Mouse (Mus musculus) midbrain, postnatal 0 days (tissue): ENCODE measurements at regions not wholly inside any gene's neighbourhood (a gene's known extent, or its start where the extent isn't known, plus 50 kb on each side); places are given as distances from the start of the nearest gene placed in this dataset.

ENCODE experiments used
- ATAC-seq: fragments of 200-750 bp; cut with Nextera tagmentation; 2 replicates; pipeline ENCODE4 v1.8.0; 2017; ENCODE audit warnings: moderate number of reproducible peaks, mild to moderate bottlenecking, moderate TSS enrichment, moderate library complexity; ENCODE audit not compliant: low FRiP score
- DNase-seq: peaks from one replicate; pipeline ENCODE4 v3.0.0-alpha.2; 2015; ENCODE audit warnings: low spot score
- H3K27ac ChIP-seq: fragments of 300-500 bp; sonication (generic); 2 replicates; pipeline ENCODE4 v1.5.1; 2014; ENCODE audit warnings: low read depth, mild to moderate bottlenecking, low read length, mixed read lengths
- H3K27me3 ChIP-seq: fragments of 300-500 bp; sonication (generic); 2 replicates; pipeline ENCODE4 v1.6.1; 2014; ENCODE audit warnings: low read length, control low read depth, mixed read lengths; ENCODE audit not compliant: insufficient read depth
- H3K36me3 ChIP-seq: fragments of 300-500 bp; sonication (generic); 2 replicates; pipeline ENCODE4 v1.6.1; 2014; ENCODE audit warnings: low read length, control low read depth, mixed read lengths; ENCODE audit not compliant: insufficient read depth
- H3K4me1 ChIP-seq: fragments of 300-500 bp; sonication (generic); 2 replicates; pipeline ENCODE4 v1.6.1; 2014; ENCODE audit warnings: mild to moderate bottlenecking, control low read depth, antibody characterized with exemption, low read length, mixed read lengths; ENCODE audit not compliant: insufficient read depth
- H3K4me2 ChIP-seq: fragments of 300-500 bp; sonication (generic); 2 replicates; pipeline ENCODE4 v1.6.1; 2014; ENCODE audit warnings: low read depth, mild to moderate bottlenecking, low read length, mixed read lengths; ENCODE audit not compliant: poor library complexity, severe bottlenecking
- H3K4me3 ChIP-seq: fragments of 300-500 bp; sonication (generic); 2 replicates; pipeline ENCODE4 v1.5.1; 2014; ENCODE audit warnings: low read depth, mild to moderate bottlenecking, low read length, moderate library complexity
- H3K9ac ChIP-seq: fragments of 300-500 bp; sonication (generic); replicated peaks from 2 replicates; pipeline ENCODE4 v1.6.1; 2014; ENCODE audit warnings: mild to moderate bottlenecking, low read length, moderate library complexity, mixed read lengths; ENCODE audit not compliant: poor library complexity, severe bottlenecking
- H3K9me3 ChIP-seq: fragments of 300-500 bp; sonication (generic); 2 replicates; pipeline ENCODE4 v1.6.1; 2016; ENCODE audit warnings: low read length, control low read depth
- CTCF ChIP-seq: IDR thresholded peaks from 2 replicates; pipeline ENCODE4 v1.5.1; 2016; ENCODE audit warnings: antibody characterized with exemption, mild to moderate bottlenecking
- WGBS: fragments of 180-500 bp; shearing (Covaris S2); extraction: QIAGEN DNeasy Blood & Tissue Kit; methylation state at CpG from one replicate; pipeline ENCODE4 v1.1.7; 2014; 5-methylcytosine and 5-hydroxymethylcytosine counted together

DNA sequence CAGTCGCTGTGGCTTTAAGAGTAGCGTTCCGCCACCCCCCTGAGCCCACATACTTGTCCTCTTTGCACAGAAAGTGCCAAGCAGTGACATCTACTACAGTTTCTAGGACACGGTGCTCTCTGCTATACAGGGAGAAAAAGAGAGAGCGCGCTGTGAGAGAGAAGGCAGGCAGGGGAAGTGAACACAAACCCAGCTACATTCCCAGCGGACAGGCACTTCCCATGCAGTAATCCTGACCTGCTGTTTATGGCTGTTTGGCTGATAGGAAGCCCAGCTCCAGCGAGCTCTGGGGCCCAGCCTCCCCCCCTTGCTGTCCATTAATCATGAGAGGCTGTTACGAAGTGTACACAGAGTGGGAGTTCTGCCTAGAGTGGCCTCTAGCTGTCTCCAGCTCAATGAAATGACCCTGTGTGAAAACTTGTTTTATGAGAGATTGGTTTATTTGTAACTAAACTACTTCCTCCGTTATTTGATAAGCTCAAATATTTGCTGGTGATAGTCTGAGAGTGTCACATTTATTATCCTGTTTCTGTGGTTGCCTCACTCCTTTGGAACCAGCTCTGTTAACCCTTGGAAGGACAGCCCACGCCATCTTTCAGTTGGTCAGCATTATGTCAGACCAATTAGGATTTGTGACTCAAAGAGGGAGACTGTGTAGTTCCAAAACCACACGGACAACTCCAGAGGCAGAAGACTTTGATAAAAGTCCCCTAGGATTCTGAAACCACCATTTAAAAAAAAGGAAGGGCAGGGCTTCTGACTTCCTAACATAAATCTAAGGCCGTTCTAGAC, 164.2 kb downstream of the Spry2 start:
- H3K27ac ChIP-seq = peak overlapping the region; percentile 68
- no peaks in the 10 kb centered on the region for H3K36me3 ChIP-seq
- H3K9ac ChIP-seq = peak overlapping the region; percentile 9; the same call in 1 of the 2 replicates
- ATAC-seq = peak; percentile 91
- 2% methylated on average over 13 of the region's 13 CpGs for WGBS
- peak overlapping the region; percentile 28 for H3K4me3 ChIP-seq
- H3K27me3 ChIP-seq = no peaks in the 10 kb centered on the region
- H3K4me2 ChIP-seq = peak overlapping the region; percentile 44
- peak; percentile 95 for DNase-seq
- no peaks in the 10 kb centered on the region for H3K9me3 ChIP-seq
- 0 out of 2 replicates have a peak, but pooled peaks cover 5% of the 10 kb centered on the region for H3K4me1 ChIP-seq
- peak; percentile 55 for TF ChIP-seq CTCF

- ATAC-seq = no peak
- Histone ChIP-seq H3K4me2 (peak overlapping the region; percentile 26), H3K36me3 (no peaks in the 10 kb centered on the region), H3K4me1 (0 out of 2 replicates have a peak, but pooled peaks cover 5% of the 10 kb centered on the region), H3K27ac (no peak overlapping the region), H3K4me3 (no peak overlapping the region), H3K27me3 (no peaks in the 10 kb centered on the region), H3K9ac (no peak overlapping the region), H3K9me3 (no peaks in the 10 kb centered on the region)
- TF ChIP-seq CTCF = no peak
- 18% methylated on average over 4 of the region's 4 CpGs for WGBS
- DNase-seq = peak; percentile 50
Measured at GRCm38 (mm10) chr14:105730786-105731185, 165.8 kb downstream of the Spry2 start.

DNA sequence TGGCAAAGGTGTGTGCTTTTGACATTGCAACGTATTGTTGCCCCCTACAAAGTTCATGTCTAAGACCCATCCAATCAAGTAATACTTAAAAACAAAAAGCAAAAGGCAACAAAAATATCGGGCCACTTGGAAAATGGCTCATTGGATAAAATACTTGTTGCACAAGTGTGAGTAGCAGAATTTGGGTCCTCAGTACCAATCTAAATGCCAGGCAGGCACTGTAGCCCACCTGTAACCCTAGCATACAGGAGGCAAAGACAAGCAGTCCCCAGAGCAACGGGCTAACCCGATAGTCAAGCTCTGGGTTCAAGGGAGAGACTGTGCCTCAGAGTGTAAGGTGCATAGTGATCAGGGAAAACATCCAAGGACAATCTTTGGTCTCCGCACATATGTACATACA, 167.8 kb downstream of the Spry2 start:
- no peak for DNase-seq
- TF ChIP-seq CTCF = no peak
- ATAC-seq = no peak
- Histone ChIP-seq H3K4me1 (0 out of 2 replicates have a peak, but pooled peaks cover 5% of the 10 kb centered on the region), H3K9ac (no peak overlapping the region), H3K27ac (no peak overlapping the region), H3K4me3 (no peak overlapping the region), H3K27me3 (no peaks in the 10 kb centered on the region), H3K9me3 (no peaks in the 10 kb centered on the region), H3K4me2 (no peak overlapping the region), H3K36me3 (no peaks in the 10 kb centered on the region)
- WGBS = 93% methylated on average over 5 of the region's 5 CpGs

GRCm38 (mm10) chr14:105725741-105726140, 170.9 kb downstream of the Spry2 start:
- ATAC-seq (no peak), DNase-seq (no peak)
- Histone ChIP-seq H3K9ac (no peak overlapping the region), H3K27me3 (no peaks in the 10 kb centered on the region), H3K27ac (no peak overlapping the region), H3K36me3 (no peaks in the 10 kb centered on the region), H3K4me2 (no peak overlapping the region), H3K9me3 (no peaks in the 10 kb centered on the region), H3K4me3 (no peak overlapping the region), H3K4me1 (no peaks in the 10 kb centered on the region)
- no peak for TF ChIP-seq CTCF
- 16% methylated on average over 8 of the region's 8 CpGs for WGBS

DNA sequence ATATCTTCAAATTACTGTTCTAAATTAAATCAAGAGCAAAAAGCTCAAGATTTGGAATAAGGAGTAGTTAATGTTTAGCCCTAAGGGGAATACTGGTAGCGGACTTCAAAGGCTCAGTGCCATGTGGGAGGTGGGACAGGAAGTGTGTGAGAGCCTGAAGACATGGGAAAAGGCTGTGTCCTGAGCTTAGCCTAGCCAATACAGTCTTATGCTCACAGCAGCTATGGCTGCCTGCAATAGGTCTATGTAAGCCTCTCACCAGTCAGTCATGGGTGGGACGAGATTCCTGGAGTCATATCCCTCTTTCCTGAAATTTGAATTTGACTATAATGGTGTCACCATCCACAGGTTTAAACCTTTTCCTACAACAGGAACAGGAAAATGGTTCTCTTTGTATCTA, 173.7 kb downstream of the Spry2 start:
- Histone ChIP-seq H3K4me2 (no peak overlapping the region), H3K4me3 (no peak overlapping the region), H3K4me1 (no peaks in the 10 kb centered on the region), H3K36me3 (no peaks in the 10 kb centered on the region), H3K27ac (no peak overlapping the region), H3K9me3 (no peaks in the 10 kb centered on the region), H3K27me3 (no peaks in the 10 kb centered on the region), H3K9ac (no peak overlapping the region)
- WGBS = 58% methylated on average over 2 of the region's 2 CpGs
- ATAC-seq (no peak), DNase-seq (no peak)
- no peak for TF ChIP-seq CTCF

DNA sequence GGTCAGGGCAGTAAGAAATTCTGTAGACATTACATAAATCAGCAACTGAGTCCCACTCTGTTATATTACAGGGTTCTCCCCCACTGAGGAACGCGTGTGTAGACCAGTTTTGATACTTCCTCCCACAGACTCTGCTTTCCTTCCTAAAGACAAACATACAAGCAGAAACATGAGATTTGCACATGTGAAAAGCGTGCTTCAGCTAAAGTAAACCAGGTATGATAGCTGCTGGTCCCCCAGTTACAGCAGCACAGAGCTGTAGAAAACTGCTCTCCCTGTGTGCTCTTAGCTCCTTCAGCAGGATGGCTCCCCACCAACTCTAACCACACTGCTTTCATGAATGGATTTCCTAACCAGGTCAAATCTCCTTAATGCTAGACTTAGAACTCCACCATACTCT, 175.0 kb downstream of the Spry2 start:
- Histone ChIP-seq H3K27ac (no peak overlapping the region), H3K4me3 (no peak overlapping the region), H3K4me2 (no peak overlapping the region), H3K9me3 (no peaks in the 10 kb centered on the region), H3K9ac (no peak overlapping the region), H3K4me1 (no peaks in the 10 kb centered on the region), H3K27me3 (no peaks in the 10 kb centered on the region), H3K36me3 (no peaks in the 10 kb centered on the region)
- no peak for ATAC-seq
- no peak for DNase-seq
- 87% methylated on average over 3 of the region's 3 CpGs for WGBS
- no peak for TF ChIP-seq CTCF
